Mouse (Mus musculus) forebrain, postnatal 0 days (tissue): Measurements from ENCODE around the gene Retreg3. TPM values are rescaled to one million over a fixed set of nuclear protein-coding genes. Genes with fewer than 3 reads are reported as not detected.
A peak's percentile ranks its signal among the peaks of the same experiment; 100 is the strongest.

Experiments used
- ATAC-seq: fragments of 200-750 bp; cut with Nextera tagmentation; 2 replicates; pipeline ENCODE4 v1.8.0; 2017; ENCODE audit warnings: mild to moderate bottlenecking, moderate library complexity
- DNase-seq: peaks from one replicate; pipeline ENCODE4 v3.0.0-alpha.2; 2015
- H3K27ac ChIP-seq: fragments of 300-500 bp; sonication (generic); 2 replicates; pipeline ENCODE4 v1.5.1; 2014; ENCODE audit warnings: low read depth, mild to moderate bottlenecking, antibody characterized with exemption, low read length, moderate library complexity, mixed read lengths
- H3K27me3 ChIP-seq: fragments of 300-500 bp; sonication (generic); 2 replicates; pipeline ENCODE4 v1.6.1; 2014; ENCODE audit warnings: mild to moderate bottlenecking, low read length, mixed read lengths; ENCODE audit not compliant: insufficient read depth
- H3K36me3 ChIP-seq: fragments of 300-500 bp; sonication (generic); 2 replicates; pipeline ENCODE4 v1.6.1; 2014; ENCODE audit warnings: mild to moderate bottlenecking, moderate library complexity; ENCODE audit not compliant: insufficient read depth
- H3K4me1 ChIP-seq: fragments of 300-500 bp; sonication (generic); 2 replicates; pipeline ENCODE4 v1.6.1; 2014; ENCODE audit warnings: antibody characterized with exemption; ENCODE audit not compliant: insufficient read depth
- H3K4me2 ChIP-seq: fragments of 300-500 bp; sonication (generic); 2 replicates; pipeline ENCODE4 v1.6.1; 2014; ENCODE audit warnings: low read depth, mild to moderate bottlenecking, moderate library complexity
- H3K4me3 ChIP-seq: fragments of 300-500 bp; sonication (generic); 2 replicates; pipeline ENCODE4 v1.5.1; 2014; ENCODE audit warnings: low read depth, low read length, mixed read lengths
- H3K9ac ChIP-seq: fragments of 300-500 bp; sonication (generic); 2 replicates; pipeline ENCODE4 v1.6.1; 2014; ENCODE audit warnings: mild to moderate bottlenecking
- H3K9me3 ChIP-seq: fragments of 300-500 bp; sonication (generic); 2 replicates; pipeline ENCODE4 v1.6.1; 2016; ENCODE audit warnings: low read length
- CTCF ChIP-seq: sonication (generic); IDR thresholded peaks from 2 replicates; pipeline ENCODE4 v1.5.1; 2016; ENCODE audit warnings: antibody characterized with exemption, control low read depth, low read depth
- WGBS: fragments of 180-500 bp; shearing (Covaris S2); extraction: QIAGEN DNeasy Blood & Tissue Kit; methylation state at CpG from one replicate; pipeline ENCODE4 v1.1.7; 2014; 5-methylcytosine and 5-hydroxymethylcytosine counted together
- polyA plus RNA-seq: library from polyadenylated mRNA; unstranded; fragments of >200 nt; fragmentation: Nextera tagmentation; extraction: Ambion mirVana; gene quantifications from 2 replicates; pipeline ENCODE4 v1.2.1, GENCODE M21; 2015
- total RNA-seq: library from RNA; depleted of rRNA; stranded (reverse); fragments of >200 nt; gene quantifications from 2 replicates; pipeline ENCODE4 v1.2.3, GENCODE M21; 2014

The Retreg3 gene
- total and polyA plus RNA-seq, 2 experiments from 2014 or later, result 23.2 to 59.0 TPM

- no peak for TF ChIP-seq CTCF
- H3K27ac ChIP-seq, result no peak overlapping the region
- H3K9me3 ChIP-seq, result no peaks in the 10 kb centered on the region
- no peak for DNase-seq
- no peak overlapping the region for H3K4me3 ChIP-seq
- no peak overlapping the region for H3K4me2 ChIP-seq
- peaks cover 68% of the 10 kb centered on the region for H3K36me3 ChIP-seq
- ATAC-seq, result no peak
- H3K27me3 ChIP-seq, result no peaks in the 10 kb centered on the region
- no peak overlapping the region for H3K9ac ChIP-seq
- 87% methylated on average over 5 of the region's 5 CpGs for WGBS
- no peaks in the 10 kb centered on the region for H3K4me1 ChIP-seq
Measured at GRCm38 (mm10) chr11:101061049-101061448, 58.6 kb downstream of the Retreg3 start.

- Histone ChIP-seq H3K9ac (no peak overlapping the region), H3K4me3 (no peak overlapping the region), H3K4me2 (no peak overlapping the region), H3K27ac (no peak overlapping the region), H3K36me3 (peaks cover 78% of the 10 kb centered on the region), H3K27me3 (no peaks in the 10 kb centered on the region), H3K9me3 (no peaks in the 10 kb centered on the region), H3K4me1 (no peaks in the 10 kb centered on the region)
- ATAC-seq (no peak), DNase-seq (no peak)
- no peak for TF ChIP-seq CTCF
- 74% methylated on average over 8 of the region's 8 CpGs for WGBS
Measured at GRCm38 (mm10) chr11:101060126-101060525, 59.6 kb downstream of the Retreg3 start.

- no peaks in the 10 kb centered on the region for H3K9me3 ChIP-seq
- WGBS, result 70% methylated on average over 10 of the region's 10 CpGs
- H3K4me3 ChIP-seq, result no peak overlapping the region
- H3K27ac ChIP-seq, result no peak overlapping the region
- H3K4me2 ChIP-seq, result no peak overlapping the region
- peaks cover 81% of the 10 kb centered on the region for H3K36me3 ChIP-seq
- H3K27me3 ChIP-seq, result no peaks in the 10 kb centered on the region
- ATAC-seq, result no peak
- H3K9ac ChIP-seq, result no peak overlapping the region
- DNase-seq, result no peak
- H3K4me1 ChIP-seq, result no peaks in the 10 kb centered on the region
- no peak for TF ChIP-seq CTCF
Measured at GRCm38 (mm10) chr11:101059473-101059872, 60.2 kb downstream of the Retreg3 start.

GRCm38 (mm10) chr11:101058726-101059125 lies 61.0 kb downstream of the Retreg3 start:
- no peak overlapping the region for H3K4me3 ChIP-seq
- H3K27ac ChIP-seq, result no peak overlapping the region
- no peak for TF ChIP-seq CTCF

GRCm38 (mm10) chr11:101057860-101058259 lies 61.8 kb downstream of the Retreg3 start:
- peak; percentile 85 for TF ChIP-seq CTCF
- Histone ChIP-seq H3K4me3 (no peak overlapping the region), H3K27me3 (no peaks in the 10 kb centered on the region), H3K4me1 (no peaks in the 10 kb centered on the region), H3K36me3 (peaks cover 81% of the 10 kb centered on the region), H3K9ac (no peak overlapping the region), H3K9me3 (no peaks in the 10 kb centered on the region), H3K27ac (no peak overlapping the region), H3K4me2 (no peak overlapping the region)
- 32% methylated on average over 5 of the region's 5 CpGs for WGBS
- DNase-seq, result peak; percentile 87
- peak; percentile 71 for ATAC-seq

More at GRCm38 (mm10) chr11:101058726-101059125, 61.0 kb downstream of the Retreg3 start:
- H3K4me1 ChIP-seq, result no peaks in the 10 kb centered on the region
- H3K9me3 ChIP-seq, result no peaks in the 10 kb centered on the region
- H3K9ac ChIP-seq, result no peak overlapping the region
- H3K36me3 ChIP-seq, result peaks cover 83% of the 10 kb centered on the region
- H3K27me3 ChIP-seq, result no peaks in the 10 kb centered on the region
- ATAC-seq (no peak), DNase-seq (no peak)
- no peak overlapping the region for H3K4me2 ChIP-seq
- 76% methylated on average over 5 of the region's 5 CpGs for WGBS

GRCm38 (mm10) chr11:101056885-101057284 lies 62.8 kb downstream of the Retreg3 start:
- H3K4me2 ChIP-seq, result no peak overlapping the region
- WGBS, result 50% methylated on average over 8 of the region's 8 CpGs
- no peak overlapping the region for H3K9ac ChIP-seq
- H3K27ac ChIP-seq, result no peak overlapping the region
- peaks cover 86% of the 10 kb centered on the region for H3K36me3 ChIP-seq
- no peaks in the 10 kb centered on the region for H3K9me3 ChIP-seq
- DNase-seq (no peak), ATAC-seq (no peak)
- TF ChIP-seq CTCF, result no peak
- no peak overlapping the region for H3K4me3 ChIP-seq
- H3K4me1 ChIP-seq, result no peaks in the 10 kb centered on the region
- H3K27me3 ChIP-seq, result no peaks in the 10 kb centered on the region

GRCm38 (mm10) chr11:101055418-101055817 lies 64.3 kb downstream of the Retreg3 start:
- 82% methylated on average over 14 of the region's 14 CpGs for WGBS
- ATAC-seq (no peak), DNase-seq (no peak)
- Histone ChIP-seq H3K9me3 (no peaks in the 10 kb centered on the region), H3K27ac (no peak overlapping the region), H3K4me2 (no peak overlapping the region), H3K36me3 (peaks cover 86% of the 10 kb centered on the region), H3K4me3 (no peak overlapping the region), H3K4me1 (no peaks in the 10 kb centered on the region), H3K27me3 (no peaks in the 10 kb centered on the region), H3K9ac (no peak overlapping the region)
- TF ChIP-seq CTCF, result no peak
